Mouse (Mus musculus) stomach, postnatal 0 days (tissue): ENCODE results near the gene Ap1g2.

Source experiments
- CTCF ChIP-seq: IDR thresholded peaks from 2 replicates; pipeline ENCODE4 v1.5.1; 2016; ENCODE audit warnings: antibody characterized with exemption, low read depth, mild to moderate bottlenecking, moderate library complexity
- EP300 ChIP-seq: optimal IDR thresholded peaks from 2 replicates; pipeline ENCODE3; 2016; ENCODE audit warnings: antibody characterized with exemption

GRCm38 (mm10) chr14:55135676-55136075 is 29.3 kb upstream of the Ap1g2 start:
- no peak for TF ChIP-seq CTCF
- no peak for TF ChIP-seq EP300
